Mouse (Mus musculus) adrenal gland, adult 8-10 months (tissue): ENCODE measurements around the gene Cryl1. TPM values are rescaled to one million over a fixed set of nuclear protein-coding genes. Genes with fewer than 3 reads are reported as not detected.

Experiments
- DNase-seq: peaks from one replicate; pipeline ENCODE4 v3.0.0; 2022
- total RNA-seq, 4 experiments: library from RNA; stranded (reverse); gene quantifications; 2 replicates each; pipeline ENCODE4 v1.2.4; 2022

The Cryl1 gene
- total RNA-seq, 4 experiments from 2014 or later: 11.2 to 16.0 (median 12.6) TPM

- peak; percentile 28 for DNase-seq
These were observed 25.8 kb downstream of the Cryl1 start for GRCm38 (mm10) chr14:57372348-57373102.

DNA sequence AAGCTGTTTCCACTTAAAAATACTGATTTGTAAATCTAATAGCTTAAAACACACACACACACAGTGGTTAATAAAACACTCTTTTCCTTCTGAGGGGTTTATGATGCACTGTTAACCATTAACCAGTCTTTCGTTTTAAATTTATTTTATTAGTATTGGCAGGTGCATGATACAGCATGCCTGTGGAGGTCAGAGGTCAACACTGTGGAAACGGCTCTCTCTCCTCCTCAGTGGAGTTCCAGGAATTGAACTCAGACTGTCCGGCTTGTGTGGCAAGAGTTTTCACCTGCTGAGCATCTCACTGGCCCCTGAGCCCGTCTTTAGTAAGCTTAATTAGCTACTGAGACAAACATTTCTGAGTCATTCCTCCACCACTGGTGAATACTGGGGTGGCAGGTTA lies 31.0 kb downstream of the Cryl1 start:
- DNase-seq: no peak

DNA sequence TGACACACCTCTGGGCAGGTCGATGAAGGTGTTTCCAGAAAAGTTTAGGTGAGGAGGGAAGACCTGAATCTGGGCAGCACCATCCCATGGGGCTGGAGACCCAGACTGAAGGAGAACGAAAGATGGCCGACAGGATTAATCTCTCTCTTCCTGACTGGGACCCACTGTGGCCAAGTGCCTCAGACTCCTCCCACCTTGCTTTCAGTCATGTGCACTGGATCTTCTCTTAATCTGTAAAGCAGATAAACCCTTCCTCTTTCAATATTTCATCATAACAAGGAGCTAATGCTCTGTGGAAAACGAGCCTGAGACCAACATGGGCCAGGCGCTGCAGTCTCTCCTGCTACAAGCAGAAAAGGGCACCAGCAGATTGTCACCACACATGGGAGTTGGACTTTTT lies 31.6 kb downstream of the Cryl1 start:
- no peak for DNase-seq

DNA sequence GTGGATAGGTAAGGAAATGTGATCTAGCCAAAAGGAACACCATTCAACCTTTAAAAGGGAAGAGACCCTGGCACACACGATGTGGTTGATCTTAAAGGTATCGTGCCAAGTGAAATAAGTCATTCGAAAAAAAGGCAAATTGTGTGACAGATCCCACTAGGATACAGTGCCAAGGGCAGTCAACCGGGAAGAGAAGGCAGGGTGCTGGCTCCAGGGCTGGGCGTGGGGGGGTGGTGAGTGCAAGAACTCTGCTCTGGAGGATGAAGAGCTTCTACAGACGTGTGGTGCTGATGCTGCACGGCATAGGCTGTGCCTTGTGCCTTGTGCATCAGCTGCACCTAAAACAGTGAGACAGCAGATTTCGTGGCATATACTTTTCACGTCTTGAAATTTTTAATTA lies 33.0 kb downstream of the Cryl1 start:
- DNase-seq: no peak

DNA sequence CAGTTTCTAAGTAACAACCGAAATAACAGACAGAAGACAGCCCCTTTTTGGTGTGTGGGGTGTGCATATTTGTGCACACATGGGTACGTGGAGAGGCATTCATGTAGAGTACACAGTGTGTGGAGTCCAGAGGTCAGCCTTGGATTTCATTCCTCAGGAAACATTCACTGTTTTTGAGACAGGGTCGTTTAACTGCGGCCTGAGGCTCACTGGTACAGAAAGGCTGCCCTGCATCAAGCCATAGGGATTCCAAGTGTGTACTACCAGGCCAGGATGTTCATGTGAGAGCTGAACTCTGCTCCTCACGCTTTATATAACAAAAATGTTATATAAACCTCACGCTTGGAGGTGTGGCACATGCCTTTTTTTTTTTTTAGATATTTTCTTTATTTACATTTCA lies 34.5 kb downstream of the Cryl1 start:
- DNase-seq: no peak

DNA sequence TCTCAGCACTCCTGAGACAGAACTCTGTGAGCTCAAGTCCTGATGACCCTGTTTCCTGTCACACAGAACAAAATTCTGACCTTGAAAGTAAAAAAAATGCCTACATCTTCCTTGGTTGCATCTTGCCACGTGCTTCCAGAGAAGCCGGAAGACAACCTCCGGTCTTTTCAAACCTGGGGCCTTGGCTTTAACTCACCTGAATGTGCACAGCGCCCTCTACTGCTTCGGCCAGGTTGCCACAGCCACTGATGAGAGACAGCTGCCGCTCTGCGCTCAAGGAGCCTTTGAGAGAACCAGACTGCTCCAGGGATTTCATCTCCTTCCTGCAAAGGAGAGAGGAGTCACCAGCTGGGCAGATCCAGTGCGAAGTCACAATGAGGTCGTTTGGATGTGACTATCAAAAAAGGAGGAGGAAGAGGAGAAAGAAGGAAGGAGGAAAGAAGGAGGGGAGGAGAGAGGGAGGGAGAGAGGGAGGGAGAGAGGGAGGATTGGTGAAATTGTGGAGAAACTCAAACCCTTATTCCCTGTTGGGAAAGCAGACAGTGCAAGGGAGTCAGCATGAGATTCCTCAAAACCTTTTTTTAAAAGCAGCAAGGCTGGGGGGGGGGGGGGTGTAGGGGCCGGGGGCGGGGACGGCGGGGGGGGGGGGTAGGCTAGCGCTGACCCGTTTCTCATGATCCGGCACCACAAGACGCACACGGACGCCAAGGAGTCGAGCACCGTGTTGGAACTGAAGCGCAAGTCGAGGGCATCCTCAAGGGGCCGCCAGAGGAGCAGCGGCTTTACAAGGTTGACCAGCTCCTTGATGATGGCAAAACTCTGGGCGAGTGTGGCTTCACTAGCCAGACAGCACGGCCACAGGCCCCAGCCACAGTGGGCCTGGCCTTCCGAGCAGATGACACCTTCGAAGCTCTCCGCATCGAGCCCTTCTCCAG lies 35.3 kb downstream of the Cryl1 start:
- peak; percentile 44 for DNase-seq

- DNase-seq: no peak
These were observed 41.3 kb downstream of the Cryl1 start for GRCm38 (mm10) chr14:57357030-57357429.

- DNase-seq: no peak
These were observed 46.7 kb downstream of the Cryl1 start for GRCm38 (mm10) chr14:57351521-57352235.

DNA sequence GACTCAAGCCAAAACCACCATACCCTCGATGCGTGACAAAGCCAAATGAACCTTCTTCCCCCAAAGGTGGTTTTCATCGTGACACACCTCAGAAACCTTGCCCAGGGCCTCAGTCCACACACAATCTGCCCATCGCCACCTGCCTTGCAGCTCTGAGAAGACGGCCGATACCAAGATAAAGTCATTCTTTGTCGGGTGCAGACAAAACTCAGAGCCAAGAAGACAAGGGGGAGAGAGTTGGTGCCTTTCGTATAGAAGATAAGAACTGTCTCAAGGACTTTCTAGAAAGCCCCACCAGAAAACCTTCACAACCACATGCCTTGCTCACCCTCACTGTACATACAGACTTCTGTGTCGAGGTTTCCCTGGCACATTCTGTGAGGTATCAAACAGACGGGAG lies 48.4 kb downstream of the Cryl1 start:
- DNase-seq: no peak

GRCm38 (mm10) chr14:57348155-57348554 lies 50.2 kb downstream of the Cryl1 start:
- DNase-seq: no peak

GRCm38 (mm10) chr14:57346135-57346534 lies 52.2 kb downstream of the Cryl1 start:
- no peak for DNase-seq

DNA sequence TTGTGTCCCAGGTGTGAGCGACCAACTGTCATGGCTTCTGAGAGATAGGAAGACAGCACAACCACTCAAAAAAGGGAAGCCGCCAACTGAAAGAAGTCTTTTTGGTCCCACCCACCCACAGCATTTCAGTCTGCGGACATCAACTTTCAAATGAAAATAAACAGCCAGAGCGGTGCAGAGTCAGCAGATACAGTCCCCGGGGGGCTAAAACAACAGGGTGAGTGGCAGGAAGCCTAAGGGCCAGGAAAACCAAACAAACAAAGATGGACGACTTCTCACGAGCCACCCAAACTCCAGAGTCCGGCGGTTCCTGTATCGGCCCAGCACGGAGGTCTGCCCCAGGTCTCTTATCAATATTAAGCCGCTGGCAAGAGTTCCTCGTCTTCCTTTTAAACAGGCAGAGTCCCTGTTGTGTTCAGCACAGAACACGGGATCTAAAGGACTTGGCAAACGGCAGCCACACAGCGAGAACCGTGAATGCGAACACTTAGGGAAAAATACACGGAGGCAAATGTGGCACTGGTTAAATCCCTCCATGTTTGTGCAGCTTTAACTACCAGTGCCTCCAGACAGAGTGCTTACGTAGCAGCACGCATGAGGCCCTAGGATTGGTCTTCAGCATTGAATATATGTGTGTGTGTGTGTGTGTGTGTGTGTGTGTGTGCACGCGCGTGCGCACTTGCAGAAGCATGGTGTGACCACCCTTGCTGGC lies 53.4 kb downstream of the Cryl1 start:
- DNase-seq: no peak

DNA sequence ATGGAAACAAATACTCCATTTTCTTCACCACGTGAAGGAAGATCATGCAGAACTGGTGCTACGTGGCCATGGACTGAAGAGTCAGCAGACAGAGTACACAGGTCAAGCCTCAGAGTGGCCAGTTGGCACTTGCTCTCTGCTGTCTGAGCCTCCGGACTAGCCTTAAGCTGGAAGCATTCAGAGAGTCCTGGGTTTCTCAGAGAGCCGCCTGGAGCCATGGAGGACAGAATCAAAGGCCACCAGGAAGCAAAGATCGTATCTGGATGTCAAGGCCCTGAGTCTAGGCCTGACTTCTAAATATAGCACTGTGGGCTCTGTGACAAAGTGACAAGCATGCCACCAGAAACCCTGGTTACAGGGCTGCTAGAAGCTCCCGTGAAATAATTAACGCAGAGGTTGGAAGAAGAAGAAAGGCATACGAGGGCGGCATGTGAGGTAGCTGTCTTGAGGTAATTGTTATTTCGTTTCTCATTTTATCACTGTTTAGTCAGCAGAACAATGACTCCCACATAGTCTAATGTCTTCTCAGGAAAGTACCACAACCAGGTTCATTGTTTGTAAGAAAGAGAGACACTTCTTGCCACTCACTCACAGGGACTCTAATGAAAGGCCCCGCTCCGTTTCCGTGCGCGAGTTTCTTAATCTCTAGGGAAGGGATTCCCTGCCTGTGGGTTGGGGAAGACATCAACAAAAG lies 55.1 kb downstream of the Cryl1 start:
- DNase-seq: no peak

DNA sequence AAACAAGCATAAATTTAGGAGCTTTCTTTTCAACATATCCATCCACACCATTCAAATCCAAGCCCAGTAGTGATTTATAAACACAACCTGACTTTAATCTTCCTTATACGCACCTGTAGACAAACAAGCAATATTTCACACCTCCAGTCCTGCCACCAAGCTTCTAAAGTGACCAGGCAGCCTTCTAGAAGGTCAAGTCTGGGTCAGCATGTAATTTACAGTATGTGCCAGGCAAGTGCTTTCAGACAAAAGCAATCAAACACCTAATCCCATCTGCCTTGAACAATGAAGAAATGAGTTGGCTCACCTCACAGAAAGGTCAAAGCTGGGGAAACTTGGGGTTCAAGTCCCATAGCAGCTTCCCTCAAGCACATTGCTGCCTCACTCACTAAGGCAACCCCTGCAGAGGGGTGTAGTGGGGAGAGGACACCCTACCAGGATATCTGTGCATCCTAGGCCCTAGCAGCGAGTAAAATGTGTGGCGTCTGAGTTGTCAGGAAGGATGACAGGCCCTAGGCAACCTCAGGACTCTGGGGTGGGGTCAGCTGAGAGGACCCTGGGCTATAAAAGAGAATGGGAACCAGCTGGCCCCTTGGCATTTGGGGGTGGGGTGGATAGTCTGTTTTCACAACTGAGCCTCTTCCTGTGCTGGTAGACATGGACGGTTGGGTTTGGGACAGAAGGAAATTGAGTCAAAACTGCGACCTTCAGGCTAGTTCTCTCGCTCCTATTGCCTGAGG lies 55.8 kb downstream of the Cryl1 start:
- DNase-seq: no peak

- DNase-seq: no peak
These were observed 59.7 kb downstream of the Cryl1 start for GRCm38 (mm10) chr14:57338666-57339065.

GRCm38 (mm10) chr14:57334833-57335232 lies 63.5 kb downstream of the Cryl1 start:
- no peak for DNase-seq

DNA sequence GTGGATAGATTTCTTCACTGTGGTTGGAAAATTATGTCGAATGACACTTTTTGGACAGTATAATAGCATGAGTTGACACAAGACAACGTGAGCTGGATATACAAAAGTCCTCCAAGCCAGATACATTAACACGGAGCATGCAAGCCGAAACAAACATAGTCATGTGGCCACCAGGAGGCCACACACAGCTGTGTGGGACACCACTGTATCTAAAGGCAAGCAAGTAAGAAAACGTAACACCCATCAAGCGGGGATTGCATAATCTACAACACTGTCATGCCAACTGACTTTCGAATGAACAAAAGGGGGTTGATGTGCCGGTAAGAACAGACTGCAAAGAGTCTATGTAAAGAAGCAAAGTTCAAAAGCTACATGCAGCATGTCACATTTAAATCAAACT lies 65.8 kb downstream of the Cryl1 start:
- DNase-seq: no peak

DNA sequence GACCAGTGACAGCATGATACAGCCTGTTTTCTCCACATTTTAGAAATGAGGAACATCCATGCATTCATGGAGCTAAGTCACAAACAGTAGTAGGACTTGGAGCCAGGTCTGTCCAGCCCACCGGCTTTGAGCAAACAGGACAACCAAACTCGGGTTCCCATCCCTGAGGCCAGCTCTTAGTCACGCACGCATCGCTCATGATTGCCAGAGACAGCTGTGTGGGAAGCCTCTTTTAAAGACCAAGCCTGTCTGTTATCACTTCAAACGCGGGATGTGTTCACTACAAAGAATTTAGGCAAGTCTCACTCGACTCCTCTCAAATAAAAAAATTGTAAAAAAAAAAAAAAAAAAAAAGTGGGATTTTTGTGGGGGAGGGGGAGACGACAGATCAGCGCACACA lies 67.2 kb downstream of the Cryl1 start:
- no peak for DNase-seq

- DNase-seq: no peak
These were observed 68.7 kb downstream of the Cryl1 start for GRCm38 (mm10) chr14:57329600-57329999.

DNA sequence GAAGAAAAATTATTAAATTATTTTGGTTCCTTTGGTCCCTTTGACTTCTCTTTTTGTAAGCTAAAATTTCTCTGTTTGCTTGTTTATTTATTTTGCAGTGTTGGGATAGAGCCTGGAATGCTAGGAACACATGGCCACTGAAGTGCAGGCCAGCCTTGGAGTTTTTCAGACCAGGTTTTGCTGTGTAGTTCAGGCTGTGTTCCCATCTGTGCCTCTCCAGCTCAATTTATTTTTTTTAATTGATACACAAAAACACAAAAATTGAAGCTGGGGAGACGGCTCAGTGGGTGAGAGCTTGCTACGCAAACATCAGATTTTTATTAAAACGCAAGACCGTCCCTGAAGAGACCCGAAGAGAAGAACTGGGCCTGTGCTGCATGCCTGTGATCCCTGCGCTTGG lies 71.6 kb downstream of the Cryl1 start:
- DNase-seq: no peak

DNA sequence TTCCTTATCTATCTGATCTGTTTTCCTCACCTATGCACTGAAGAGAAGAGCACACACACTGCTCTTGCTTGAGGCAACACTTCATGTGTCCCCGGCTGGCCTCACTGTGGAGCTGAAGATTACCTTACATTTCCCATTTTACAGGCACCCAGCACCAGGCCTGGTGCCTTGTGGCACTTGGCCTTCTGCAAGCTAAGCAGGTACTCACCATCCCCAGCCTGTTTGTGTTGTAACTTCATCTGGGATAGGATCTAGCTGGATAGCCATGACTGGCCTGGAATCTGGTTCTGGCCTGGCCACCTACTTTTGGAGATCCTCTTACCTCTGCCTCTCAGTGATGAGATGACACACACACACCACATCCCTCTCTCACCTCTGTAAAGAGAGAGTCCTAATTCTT lies 79.5 kb downstream of the Cryl1 start:
- no peak for DNase-seq
